Mouse (Mus musculus) liver, adult 2 months (tissue): Measurements from ENCODE around the gene Islr2. TPM values are rescaled to one million over a fixed set of nuclear protein-coding genes. Genes with fewer than 3 reads are reported as not detected.
A peak's percentile ranks its signal among the peaks of the same experiment; 100 is the strongest.

ENCODE experiments used
- DNase-seq: peaks from one replicate; pipeline ENCODE4 v3.0.0-alpha.2; 2011; ENCODE audit warnings: low read depth, low spot score; ENCODE audit errors: extremely low read depth
- H3K27ac ChIP-seq: fragments of 200-500 bp; replicated peaks from 2 replicates; pipeline ENCODE4 v1.5.1; 2012; ENCODE audit warnings: low read depth, mild to moderate bottlenecking, control low read depth, inconsistent platforms, low read length; ENCODE audit not compliant: insufficient read depth
- H3K27me3 ChIP-seq: fragments of 200-500 bp; 2 replicates; pipeline ENCODE4 v1.6.1; 2012; ENCODE audit warnings: mild to moderate bottlenecking, moderate library complexity, low read length, inconsistent platforms; ENCODE audit not compliant: control insufficient read depth, insufficient read depth
- H3K36me3 ChIP-seq: fragments of 200-500 bp; 2 replicates; pipeline ENCODE4 v1.6.1; 2012; ENCODE audit warnings: low read length, inconsistent platforms; ENCODE audit not compliant: control insufficient read depth, insufficient read depth
- H3K4me1 ChIP-seq: fragments of 200-500 bp; 2 replicates; pipeline ENCODE4 v1.6.1; 2011; ENCODE audit warnings: low read length; ENCODE audit not compliant: control insufficient read depth, insufficient read depth
- H3K4me3 ChIP-seq: fragments of 200-500 bp; 2 replicates; pipeline ENCODE4 v1.5.1; 2011; ENCODE audit warnings: low read depth, mild to moderate bottlenecking, control low read depth, low read length, moderate library complexity; ENCODE audit not compliant: insufficient read depth
- H3K79me2 ChIP-seq: fragments of 200-500 bp; 2 replicates; pipeline ENCODE4 v1.6.1; 2012; ENCODE audit warnings: inconsistent platforms, mild to moderate bottlenecking, low read length, moderate library complexity; ENCODE audit not compliant: control insufficient read depth, insufficient read depth
- H3K9ac ChIP-seq: fragments of 200-500 bp; 2 replicates; pipeline ENCODE4 v1.6.1; 2012; ENCODE audit warnings: low read depth, mild to moderate bottlenecking, control low read depth, inconsistent platforms, low read length
- CTCF ChIP-seq: fragments of 200-500 bp; IDR thresholded peaks from 2 replicates; pipeline ENCODE4 v1.5.1; 2011; ENCODE audit warnings: low read depth, low read length, control low read depth
- POLR2A ChIP-seq: fragments of 200-500 bp; IDR thresholded peaks from 2 replicates; pipeline ENCODE4 v1.6.1; 2011; ENCODE audit warnings: low read length, control low read depth; ENCODE audit not compliant: insufficient read depth; ENCODE audit errors: extremely low read depth
- whole genome bisulfite sequencing: fragments of 180-500 bp; shearing (Covaris S2); methylation state at CpG from one replicate; pipeline ENCODE4 v1.1.7; 2018; 5-methylcytosine and 5-hydroxymethylcytosine counted together
- polyA plus RNA-seq: library from polyadenylated mRNA; depleted of rRNA; stranded (reverse); fragments of >200 nt; gene quantifications from 2 replicates; pipeline ENCODE4 v1.2.3, GENCODE M21; 2012; rRNA removed
- total RNA-seq: library from RNA; depleted of rRNA; stranded (reverse); fragments of >200 nt; gene quantifications from 2 replicates; pipeline ENCODE4 v1.2.3, GENCODE M21; 2014; rRNA removed

Islr2 gene
- total and polyA plus RNA-seq, 2 experiments = not detected

DNA sequence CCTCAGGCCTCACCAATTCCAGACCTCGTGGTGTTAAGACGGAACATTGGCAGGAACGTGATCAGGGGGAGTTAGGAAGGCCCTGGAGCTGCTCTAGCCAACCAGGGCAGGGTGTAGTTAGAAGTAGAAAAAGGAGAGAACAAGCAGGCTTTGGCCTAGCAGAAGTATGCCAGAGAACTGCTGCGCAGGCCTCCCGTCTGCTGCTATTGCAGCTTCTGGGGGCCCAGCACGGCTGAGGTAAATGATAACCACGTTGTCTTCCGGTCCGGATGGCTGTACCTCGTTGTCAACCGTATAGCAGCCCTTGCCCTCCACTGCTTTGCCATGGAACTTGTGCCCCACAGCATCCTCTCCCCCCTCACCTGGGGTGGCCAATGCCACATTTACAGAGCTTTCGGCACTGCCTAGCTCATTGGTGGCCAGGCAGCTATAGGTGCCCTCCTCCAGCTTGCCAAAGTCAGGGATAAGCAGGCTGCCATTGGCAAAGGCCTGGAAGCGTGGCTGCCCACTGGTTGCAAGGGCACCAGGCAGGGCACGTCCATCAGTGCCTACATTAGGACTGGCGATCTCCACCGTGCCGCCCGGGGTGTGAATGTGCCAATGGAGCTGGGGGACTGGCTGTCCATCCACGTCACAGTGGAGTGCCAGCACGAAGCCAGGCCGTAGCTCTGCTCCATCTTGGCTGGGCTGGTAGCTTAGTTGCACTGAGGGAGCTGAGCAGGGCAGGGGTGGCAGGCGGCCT, 47.1 kb downstream of the Islr2 start:
- no peak for DNase-seq
- H3K27ac ChIP-seq = no peak overlapping the region
- H3K36me3 ChIP-seq = no peaks in the 10 kb centered on the region
- no peaks in the 10 kb centered on the region for H3K4me1 ChIP-seq
- no peak overlapping the region for H3K9ac ChIP-seq
- TF ChIP-seq CTCF = no peak
- no peak for TF ChIP-seq POLR2A
- H3K27me3 ChIP-seq = no peaks in the 10 kb centered on the region
- no peak overlapping the region for H3K4me3 ChIP-seq
- H3K79me2 ChIP-seq = no peaks in the 10 kb centered on the region
- 88% methylated on average over 22 of the region's 22 CpGs for WGBS

GRCm38 (mm10) chr9:58155366-58155765, 48.8 kb downstream of the Islr2 start:
- no peaks in the 10 kb centered on the region for H3K4me1 ChIP-seq
- 55% methylated on average over 3 of the region's 3 CpGs for WGBS
- H3K4me3 ChIP-seq = no peak overlapping the region
- no peak overlapping the region for H3K9ac ChIP-seq
- H3K79me2 ChIP-seq = no peaks in the 10 kb centered on the region
- H3K27ac ChIP-seq = no peak overlapping the region
- no peaks in the 10 kb centered on the region for H3K36me3 ChIP-seq
- no peaks in the 10 kb centered on the region for H3K27me3 ChIP-seq
- no peak for DNase-seq
- no peak for TF ChIP-seq CTCF
- no peak for TF ChIP-seq POLR2A

GRCm38 (mm10) chr9:58153095-58153494, 51.0 kb downstream of the Islr2 start:
- Histone ChIP-seq H3K79me2 (no peaks in the 10 kb centered on the region), H3K27ac (no peak overlapping the region), H3K4me3 (no peak overlapping the region), H3K36me3 (no peaks in the 10 kb centered on the region), H3K4me1 (no peaks in the 10 kb centered on the region), H3K27me3 (no peaks in the 10 kb centered on the region), H3K9ac (no peak overlapping the region)
- peak; percentile 9 for DNase-seq
- WGBS = 93% methylated on average over 3 of the region's 3 CpGs
- TF ChIP-seq POLR2A (no peak), CTCF (no peak)

DNA sequence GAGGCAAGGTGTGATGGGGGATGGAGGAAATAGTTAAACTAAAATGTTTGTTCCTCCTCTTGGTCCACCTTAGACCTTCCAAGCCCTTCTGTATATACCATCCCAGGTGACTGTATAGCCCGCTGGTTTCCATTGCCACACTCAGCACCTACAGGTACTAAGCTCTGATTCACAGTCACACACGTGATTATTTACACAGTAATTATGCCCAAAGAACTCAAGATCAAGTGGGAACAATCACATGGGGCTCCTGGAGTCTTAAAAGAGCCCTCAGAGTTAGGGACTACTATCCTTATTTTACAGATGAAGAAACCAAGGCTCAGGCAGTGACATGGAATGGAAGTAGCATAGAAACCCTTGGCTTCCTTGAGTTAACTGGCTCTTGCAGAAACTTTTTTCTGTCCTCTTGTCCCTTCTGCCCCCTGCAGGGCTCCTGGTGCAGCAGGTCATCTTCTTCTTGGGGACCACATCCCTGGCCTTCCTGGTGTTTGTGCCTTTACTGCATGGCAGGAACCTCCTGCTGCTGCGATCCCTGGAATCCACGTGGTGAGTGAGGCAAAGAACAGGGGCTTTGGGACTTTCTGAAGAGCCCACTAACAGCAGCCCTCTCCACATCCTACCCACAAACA, 53.3 kb downstream of the Islr2 start:
- Histone ChIP-seq H3K27ac (no peak overlapping the region), H3K9ac (no peak overlapping the region), H3K4me3 (no peak overlapping the region), H3K4me1 (no peaks in the 10 kb centered on the region), H3K27me3 (no peaks in the 10 kb centered on the region), H3K36me3 (no peaks in the 10 kb centered on the region), H3K79me2 (no peaks in the 10 kb centered on the region)
- peak; percentile 41 for DNase-seq
- 58% methylated on average over 4 of the region's 4 CpGs for WGBS
- peak; percentile 70 for TF ChIP-seq CTCF
- no peak for TF ChIP-seq POLR2A

GRCm38 (mm10) chr9:58148806-58149205, 55.3 kb downstream of the Islr2 start:
- H3K4me3 ChIP-seq = no peak overlapping the region
- no peak for DNase-seq
- TF ChIP-seq CTCF (no peak), POLR2A (no peak)
- no peaks in the 10 kb centered on the region for H3K79me2 ChIP-seq
- no peaks in the 10 kb centered on the region for H3K36me3 ChIP-seq
- no peak overlapping the region for H3K9ac ChIP-seq
- H3K27ac ChIP-seq = no peak overlapping the region
- WGBS = 60% methylated on average over 2 of the region's 2 CpGs
- H3K27me3 ChIP-seq = no peaks in the 10 kb centered on the region
- H3K4me1 ChIP-seq = no peaks in the 10 kb centered on the region

Other genes with a start within 250 kb of the Islr2 start
- gene Cyp11a1, start 197.9 kb downstream of the Islr2 start, total RNA-seq = 6.3 TPM in 1 of 2 replicates, not detected in the other
- gene Cyp11a1, start 197.9 kb downstream of the Islr2 start, polyA plus RNA-seq = not detected in 2 replicates
- not detected in 2 replicates for gene Stra6, start 140.5 kb downstream of the Islr2 start, total RNA-seq
- gene Stra6, start 140.5 kb downstream of the Islr2 start, polyA plus RNA-seq = not detected in 2 replicates
- not detected in 2 replicates for gene Ccdc33, start 85.5 kb downstream of the Islr2 start, total RNA-seq
- not detected in 2 replicates for gene Ccdc33, start 85.5 kb downstream of the Islr2 start, polyA plus RNA-seq
- 1.4 and 1.5 TPM in 2 replicates for gene Islr, start within 50 bp of the Islr2 start, total RNA-seq
- 6.8 and 7.7 TPM in 2 replicates for gene Islr, start within 50 bp of the Islr2 start, polyA plus RNA-seq
- 7.4 and 8.9 TPM in 2 replicates for gene Pml, start 45.5 kb upstream of the Islr2 start, total RNA-seq
- gene Pml, start 45.5 kb upstream of the Islr2 start, polyA plus RNA-seq = 13.8 and 15.2 TPM in 2 replicates
- 5.4 and 5.8 TPM in 2 replicates for gene Stoml1, start 48.8 kb upstream of the Islr2 start, total RNA-seq
- 7.8 and 8.1 TPM in 2 replicates for gene Stoml1, start 48.8 kb upstream of the Islr2 start, polyA plus RNA-seq
- gene Loxl1, start 108.9 kb upstream of the Islr2 start, total RNA-seq = 0.74 and 1.0 TPM in 2 replicates
- gene Loxl1, start 108.9 kb upstream of the Islr2 start, polyA plus RNA-seq = 2.2 TPM in 2 replicates
- not detected in 2 replicates for gene Tbc1d21, start 166.1 kb upstream of the Islr2 start, total RNA-seq
- not detected in 2 replicates for gene Tbc1d21, start 166.1 kb upstream of the Islr2 start, polyA plus RNA-seq